Mouse (Mus musculus) forebrain, embryonic 16.5 days (tissue): ENCODE results near the gene Zc3h4. TPM values are rescaled to one million over a fixed set of nuclear protein-coding genes. Genes with fewer than 3 reads are reported as not detected.

Experiments
- ATAC-seq: fragments of 200-750 bp; cut with Nextera tagmentation; 2 replicates; pipeline ENCODE4 v1.8.0; 2017; ENCODE audit warnings: mild to moderate bottlenecking, moderate library complexity
- H3K27ac ChIP-seq: fragments of 300-500 bp; sonication (generic); 2 replicates; pipeline ENCODE4 v1.5.1; 2014; ENCODE audit warnings: low read length, control low read depth
- H3K27me3 ChIP-seq: fragments of 300-500 bp; sonication (generic); replicated peaks from 2 replicates; pipeline ENCODE4 v1.6.1; 2014; ENCODE audit warnings: low read length; ENCODE audit not compliant: control insufficient read depth, insufficient read depth
- H3K36me3 ChIP-seq: fragments of 300-500 bp; sonication (generic); 2 replicates; pipeline ENCODE4 v1.6.1; 2014; ENCODE audit not compliant: control insufficient read depth, insufficient read depth
- H3K4me1 ChIP-seq: fragments of 300-500 bp; sonication (generic); replicated peaks from 2 replicates; pipeline ENCODE4 v1.6.1; 2014; ENCODE audit warnings: low read length; ENCODE audit not compliant: control insufficient read depth, insufficient read depth
- H3K4me2 ChIP-seq: fragments of 300-500 bp; sonication (generic); 2 replicates; pipeline ENCODE4 v1.6.1; 2014; ENCODE audit warnings: mild to moderate bottlenecking, low read length, control low read depth
- H3K4me3 ChIP-seq: fragments of 300-500 bp; sonication (generic); replicated peaks from 2 replicates; pipeline ENCODE4 v1.5.1; 2014; ENCODE audit warnings: mild to moderate bottlenecking, low read length, control low read depth
- H3K9ac ChIP-seq: fragments of 300-500 bp; sonication (generic); replicated peaks from 2 replicates; pipeline ENCODE4 v1.6.1; 2014; ENCODE audit warnings: low read depth, low read length, control low read depth
- H3K9me3 ChIP-seq: fragments of 300-500 bp; sonication (generic); 2 replicates; pipeline ENCODE4 v1.6.1; 2016; ENCODE audit warnings: low read length; ENCODE audit not compliant: control insufficient read depth
- WGBS: fragments of 180-500 bp; shearing (Covaris S2); extraction: QIAGEN DNeasy Blood & Tissue Kit; methylation state at CpG from one replicate; pipeline ENCODE4 v1.1.7; 2014; 5-methylcytosine and 5-hydroxymethylcytosine counted together
- polyA plus RNA-seq: library from polyadenylated mRNA; unstranded; fragments of >200 nt; fragmentation: Nextera tagmentation; extraction: Ambion mirVana; gene quantifications from 2 replicates; pipeline ENCODE4 v1.2.1, GENCODE M21; 2015

Gene Zc3h4
- polyA plus RNA-seq, 1 experiment from 2014 or later = 19.3 TPM

GRCm38 (mm10) chr7:16453118-16453711 is 52.5 kb downstream of the Zc3h4 start:
- Histone ChIP-seq H3K4me2 (peak overlapping the region; percentile 91), H3K36me3 (peaks cover 4% of the 10 kb centered on the region), H3K27me3 (no peaks in the 10 kb centered on the region), H3K27ac (peak overlapping the region; percentile 77), H3K9me3 (no peaks in the 10 kb centered on the region), H3K9ac (peak overlapping the region; percentile 75), H3K4me1 (peaks cover 7% of the 10 kb centered on the region; the same call in 1 of the 2 replicates), H3K4me3 (peak overlapping the region; percentile 80)
- peak; percentile 71 for ATAC-seq
- under 1% methylated on average over 23 of the region's 23 CpGs for WGBS

GRCm38 (mm10) chr7:16455016-16455415 is 54.3 kb downstream of the Zc3h4 start:
- Histone ChIP-seq H3K27ac (no peak overlapping the region), H3K9me3 (no peaks in the 10 kb centered on the region), H3K4me1 (peaks cover 7% of the 10 kb centered on the region; the same call in 1 of the 2 replicates), H3K27me3 (no peaks in the 10 kb centered on the region), H3K4me3 (no peak overlapping the region), H3K9ac (no peak overlapping the region), H3K36me3 (peaks cover 4% of the 10 kb centered on the region), H3K4me2 (no peak overlapping the region)
- ATAC-seq = no peak
- 94% methylated on average over 14 of the region's 14 CpGs for WGBS

GRCm38 (mm10) chr7:16456289-16456688 is 55.6 kb downstream of the Zc3h4 start:
- Histone ChIP-seq H3K36me3 (peaks cover 4% of the 10 kb centered on the region), H3K4me2 (no peak overlapping the region), H3K27me3 (no peaks in the 10 kb centered on the region), H3K27ac (no peak overlapping the region), H3K9ac (no peak overlapping the region), H3K4me1 (peaks cover 7% of the 10 kb centered on the region; the same call in 1 of the 2 replicates), H3K4me3 (no peak overlapping the region), H3K9me3 (no peaks in the 10 kb centered on the region)
- WGBS = 85% methylated on average over 5 of the region's 5 CpGs
- no peak for ATAC-seq

- no peak overlapping the region for H3K4me2 ChIP-seq
- peaks cover 4% of the 10 kb centered on the region for H3K36me3 ChIP-seq
- 61% methylated on average over 13 of the region's 13 CpGs for WGBS
- H3K27me3 ChIP-seq = peaks cover 2% of the 10 kb centered on the region
- no peaks in the 10 kb centered on the region for H3K9me3 ChIP-seq
- ATAC-seq = no peak
- H3K9ac ChIP-seq = no peak overlapping the region
- no peak overlapping the region for H3K27ac ChIP-seq
- no peaks in the 10 kb centered on the region for H3K4me1 ChIP-seq
- H3K4me3 ChIP-seq = no peak overlapping the region
Measured at GRCm38 (mm10) chr7:16460566-16460965, 59.9 kb downstream of the Zc3h4 start.

- Histone ChIP-seq H3K4me3 (no peak overlapping the region), H3K4me1 (no peaks in the 10 kb centered on the region), H3K9me3 (no peaks in the 10 kb centered on the region), H3K27ac (no peak overlapping the region), H3K27me3 (peaks cover 2% of the 10 kb centered on the region), H3K4me2 (no peak overlapping the region), H3K9ac (no peak overlapping the region), H3K36me3 (peaks cover 2% of the 10 kb centered on the region; the same call in 1 of the 2 replicates)
- no peak for ATAC-seq
- 60% methylated on average over 6 of the region's 6 CpGs for WGBS
Measured at GRCm38 (mm10) chr7:16461151-16461550, 60.4 kb downstream of the Zc3h4 start.

- no peak overlapping the region for H3K27ac ChIP-seq
- H3K9me3 ChIP-seq = no peaks in the 10 kb centered on the region
- H3K36me3 ChIP-seq = no peaks in the 10 kb centered on the region
- no peaks in the 10 kb centered on the region for H3K4me1 ChIP-seq
- no peak overlapping the region for H3K9ac ChIP-seq
- no peak for ATAC-seq
- 88% methylated on average over 6 of the region's 6 CpGs for WGBS
- H3K4me2 ChIP-seq = no peak overlapping the region
- no peak overlapping the region for H3K4me3 ChIP-seq
- H3K27me3 ChIP-seq = peaks cover 2% of the 10 kb centered on the region
Measured at GRCm38 (mm10) chr7:16461705-16462104, 61.0 kb downstream of the Zc3h4 start.

- Histone ChIP-seq H3K4me1 (peaks cover 7% of the 10 kb centered on the region), H3K27ac (no peak overlapping the region), H3K27me3 (peaks cover 3% of the 10 kb centered on the region), H3K4me3 (no peak overlapping the region), H3K9ac (no peak overlapping the region), H3K4me2 (no peak overlapping the region), H3K9me3 (no peaks in the 10 kb centered on the region), H3K36me3 (no peaks in the 10 kb centered on the region)
- ATAC-seq = peak; percentile 43; the same call in 1 of the 2 replicates
- 1% methylated on average over 14 of the region's 14 CpGs for WGBS
Measured at GRCm38 (mm10) chr7:16463214-16463613, 62.5 kb downstream of the Zc3h4 start.

GRCm38 (mm10) chr7:16465160-16465559 is 64.5 kb downstream of the Zc3h4 start:
- WGBS = 15% methylated on average over 8 of the region's 8 CpGs
- no peaks in the 10 kb centered on the region for H3K36me3 ChIP-seq
- H3K27ac ChIP-seq = no peak overlapping the region
- no peaks in the 10 kb centered on the region for H3K9me3 ChIP-seq
- H3K4me3 ChIP-seq = no peak overlapping the region
- no peak overlapping the region for H3K9ac ChIP-seq
- H3K4me1 ChIP-seq = peaks cover 10% of the 10 kb centered on the region
- H3K27me3 ChIP-seq = peaks cover 11% of the 10 kb centered on the region
- no peak overlapping the region for H3K4me2 ChIP-seq
- no peak for ATAC-seq

- H3K4me1 ChIP-seq = peaks cover 10% of the 10 kb centered on the region
- 94% methylated on average over 5 of the region's 5 CpGs for WGBS
- no peak overlapping the region for H3K4me3 ChIP-seq
- no peaks in the 10 kb centered on the region for H3K36me3 ChIP-seq
- H3K27ac ChIP-seq = no peak overlapping the region
- H3K4me2 ChIP-seq = no peak overlapping the region
- H3K27me3 ChIP-seq = peaks cover 15% of the 10 kb centered on the region
- no peak for ATAC-seq
- H3K9me3 ChIP-seq = no peaks in the 10 kb centered on the region
- H3K9ac ChIP-seq = no peak overlapping the region
Measured at GRCm38 (mm10) chr7:16465568-16465967, 64.9 kb downstream of the Zc3h4 start.

- WGBS = 69% methylated on average over 4 of the region's 4 CpGs
- H3K4me3 ChIP-seq = no peak overlapping the region
- no peak overlapping the region for H3K27ac ChIP-seq
- H3K27me3 ChIP-seq = peaks cover 22% of the 10 kb centered on the region
- no peak overlapping the region for H3K9ac ChIP-seq
- no peaks in the 10 kb centered on the region for H3K36me3 ChIP-seq
- no peak for ATAC-seq
- H3K4me2 ChIP-seq = no peak overlapping the region
- no peaks in the 10 kb centered on the region for H3K9me3 ChIP-seq
- peaks cover 10% of the 10 kb centered on the region for H3K4me1 ChIP-seq
Measured at GRCm38 (mm10) chr7:16466565-16466964, 65.9 kb downstream of the Zc3h4 start.
